Mouse (Mus musculus): ENCODE data around the gene Hoxd12.

- TF ChIP-seq CTCF (IDR thresholded peaks at IDR 0.05; ENCODE audit: extremely low read depth, insufficient read length, insufficient replicate concordance, low read depth, low read length) (no peak), POLR2A (IDR thresholded peaks at IDR 0.05; ENCODE audit: low read depth, low read length) (no peak)
Observed at GRCm38 (mm10) chr2:74708676-74709075, 33.9 kb downstream of the Hoxd12 start.
